Mouse (Mus musculus) lung, postnatal 0 days (tissue): ENCODE measurements at regions not wholly inside any gene's neighbourhood (a gene's known extent, or its start where the extent isn't known, plus 50 kb on each side); places are given as distances from the start of the nearest gene placed in this dataset.
A peak's percentile ranks its signal among the peaks of the same experiment; 100 is the strongest.

Source experiments
- ATAC-seq: fragments of 200-750 bp; cut with Nextera tagmentation; 2 replicates; pipeline ENCODE4 v1.8.0; 2017; ENCODE audit warnings: moderate library complexity
- DNase-seq: peaks from one replicate; pipeline ENCODE4 v3.0.0-alpha.2; 2016; ENCODE audit warnings: low spot score
- H3K27ac ChIP-seq: fragments of 300-500 bp; sonication (generic); 2 replicates; pipeline ENCODE4 v1.5.1; 2014; ENCODE audit warnings: antibody characterized with exemption, mild to moderate bottlenecking, low read length, mixed read lengths
- H3K27me3 ChIP-seq: fragments of 300-500 bp; sonication (generic); replicated peaks from 2 replicates; pipeline ENCODE4 v1.6.1; 2014; ENCODE audit warnings: low read length, mixed read lengths; ENCODE audit not compliant: insufficient read depth
- H3K36me3 ChIP-seq: fragments of 300-500 bp; sonication (generic); 2 replicates; pipeline ENCODE4 v1.6.1; 2014; ENCODE audit warnings: low read length, mixed read lengths; ENCODE audit not compliant: insufficient read depth
- H3K4me1 ChIP-seq: fragments of 300-500 bp; sonication (generic); 2 replicates; pipeline ENCODE4 v1.6.1; 2014; ENCODE audit warnings: antibody characterized with exemption, low read depth, low read length, mixed read lengths; ENCODE audit not compliant: insufficient read depth
- H3K4me2 ChIP-seq: fragments of 300-500 bp; sonication (generic); replicated peaks from 2 replicates; pipeline ENCODE4 v1.6.1; 2014; ENCODE audit warnings: low read depth, mild to moderate bottlenecking, low read length, moderate library complexity, mixed read lengths
- H3K4me3 ChIP-seq: fragments of 300-500 bp; sonication (generic); 2 replicates; pipeline ENCODE4 v1.5.1; 2014; ENCODE audit warnings: low read depth, low read length
- H3K9ac ChIP-seq: fragments of 300-500 bp; sonication (generic); replicated peaks from 2 replicates; pipeline ENCODE4 v1.6.1; 2014; ENCODE audit warnings: low read depth, mild to moderate bottlenecking
- H3K9me3 ChIP-seq: fragments of 300-500 bp; sonication (generic); 2 replicates; pipeline ENCODE4 v1.6.1; 2016; ENCODE audit warnings: low read length, mixed read lengths
- CTCF ChIP-seq: IDR thresholded peaks from 2 replicates; pipeline ENCODE4 v1.5.1; 2016; ENCODE audit warnings: antibody characterized with exemption, mild to moderate bottlenecking
- EP300 ChIP-seq: IDR thresholded peaks from 2 replicates; pipeline ENCODE4 v1.6.1; 2016; ENCODE audit warnings: antibody characterized with exemption, mild to moderate bottlenecking, control low read depth
- WGBS: fragments of 180-500 bp; shearing (Covaris S2); extraction: QIAGEN DNeasy Blood & Tissue Kit; methylation state at CpG from one replicate; pipeline ENCODE4 v1.1.7; 2014; 5-methylcytosine and 5-hydroxymethylcytosine counted together

DNA sequence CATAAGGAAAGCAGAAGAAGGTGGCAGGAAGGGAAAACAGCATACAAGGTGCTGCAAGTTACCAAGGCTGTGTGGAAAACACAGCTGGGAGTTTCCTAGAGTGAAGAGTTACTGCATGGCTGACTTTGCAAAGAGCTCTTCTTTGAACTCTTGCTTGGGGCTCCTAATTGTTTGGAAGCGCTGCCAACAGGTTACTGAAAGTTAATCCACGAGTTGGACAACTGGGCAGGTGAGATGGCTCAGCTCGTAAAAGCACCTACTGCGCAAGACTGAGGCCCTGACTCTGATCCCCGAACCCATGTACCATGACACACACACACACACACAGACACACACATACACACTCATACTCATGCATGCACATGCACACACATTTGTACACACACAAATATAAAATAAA, 77.5 kb upstream of the Acsl1 start:
- no peaks in the 10 kb centered on the region for H3K36me3 ChIP-seq
- WGBS: 94% methylated on average over 5 of the region's 5 CpGs
- H3K9me3 ChIP-seq: no peaks in the 10 kb centered on the region
- no peak overlapping the region for H3K27ac ChIP-seq
- TF ChIP-seq EP300 (no peak), CTCF (no peak)
- ATAC-seq (no peak), DNase-seq (no peak)
- no peaks in the 10 kb centered on the region for H3K4me1 ChIP-seq
- H3K4me2 ChIP-seq: no peak overlapping the region
- no peak overlapping the region for H3K4me3 ChIP-seq
- no peaks in the 10 kb centered on the region for H3K27me3 ChIP-seq
- H3K9ac ChIP-seq: no peak overlapping the region

GRCm38 (mm10) chr8:46394750-46395149, 76.1 kb upstream of the Acsl1 start:
- H3K9me3 ChIP-seq: no peaks in the 10 kb centered on the region
- no peak for TF ChIP-seq EP300
- TF ChIP-seq CTCF: no peak
- no peaks in the 10 kb centered on the region for H3K27me3 ChIP-seq
- ATAC-seq (no peak), DNase-seq (no peak)
- no peak overlapping the region for H3K4me2 ChIP-seq
- H3K4me1 ChIP-seq: no peaks in the 10 kb centered on the region
- no peak overlapping the region for H3K4me3 ChIP-seq
- WGBS: 62% methylated on average over 5 of the region's 5 CpGs
- H3K36me3 ChIP-seq: no peaks in the 10 kb centered on the region
- H3K9ac ChIP-seq: no peak overlapping the region
- H3K27ac ChIP-seq: no peak overlapping the region

GRCm38 (mm10) chr8:46395348-46395747, 75.5 kb upstream of the Acsl1 start:
- H3K4me2 ChIP-seq: no peak overlapping the region
- no peak overlapping the region for H3K27ac ChIP-seq
- no peaks in the 10 kb centered on the region for H3K4me1 ChIP-seq
- WGBS: 83% methylated on average over 1 of the region's 1 CpGs
- H3K9me3 ChIP-seq: no peaks in the 10 kb centered on the region
- TF ChIP-seq CTCF (no peak), EP300 (no peak)
- no peaks in the 10 kb centered on the region for H3K27me3 ChIP-seq
- ATAC-seq (no peak), DNase-seq (peak; percentile 17)
- H3K36me3 ChIP-seq: no peaks in the 10 kb centered on the region
- no peak overlapping the region for H3K9ac ChIP-seq
- H3K4me3 ChIP-seq: no peak overlapping the region

GRCm38 (mm10) chr8:46397081-46397480, 73.8 kb upstream of the Acsl1 start:
- H3K27ac ChIP-seq: no peak overlapping the region
- H3K27me3 ChIP-seq: no peaks in the 10 kb centered on the region
- H3K9ac ChIP-seq: no peak overlapping the region
- DNase-seq: no peak
- H3K36me3 ChIP-seq: no peaks in the 10 kb centered on the region
- no peaks in the 10 kb centered on the region for H3K9me3 ChIP-seq
- TF ChIP-seq CTCF: no peak
- TF ChIP-seq EP300: no peak
- 21% methylated on average over 2 of the region's 2 CpGs for WGBS
- H3K4me2 ChIP-seq: no peak overlapping the region
- H3K4me3 ChIP-seq: no peak overlapping the region
- H3K4me1 ChIP-seq: no peaks in the 10 kb centered on the region
- ATAC-seq: no peak

DNA sequence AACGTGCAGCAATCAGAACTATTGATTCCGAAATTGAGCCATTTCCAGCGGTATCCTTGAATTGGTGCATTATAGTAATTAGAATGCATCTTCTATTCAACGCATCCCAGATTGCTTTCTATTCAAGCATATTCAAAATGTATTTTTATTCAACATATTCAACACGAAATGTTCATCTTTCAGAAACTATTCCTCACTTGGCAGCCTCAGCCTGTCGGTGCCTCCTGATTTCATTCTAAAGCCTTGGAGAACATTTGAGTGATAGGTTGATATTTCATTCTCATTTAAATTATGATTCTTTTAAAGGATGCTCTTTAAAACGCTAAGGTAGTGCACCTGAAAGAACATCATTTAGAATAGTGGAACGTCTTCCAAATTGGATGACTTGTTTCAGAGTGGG, 73.1 kb upstream of the Acsl1 start:
- DNase-seq (no peak), ATAC-seq (no peak)
- no peak overlapping the region for H3K4me3 ChIP-seq
- no peaks in the 10 kb centered on the region for H3K36me3 ChIP-seq
- no peaks in the 10 kb centered on the region for H3K9me3 ChIP-seq
- H3K4me2 ChIP-seq: no peak overlapping the region
- no peak overlapping the region for H3K27ac ChIP-seq
- H3K27me3 ChIP-seq: no peaks in the 10 kb centered on the region
- WGBS: 70% methylated on average over 8 of the region's 8 CpGs
- no peak for TF ChIP-seq CTCF
- no peak for TF ChIP-seq EP300
- no peak overlapping the region for H3K9ac ChIP-seq
- no peaks in the 10 kb centered on the region for H3K4me1 ChIP-seq

DNA sequence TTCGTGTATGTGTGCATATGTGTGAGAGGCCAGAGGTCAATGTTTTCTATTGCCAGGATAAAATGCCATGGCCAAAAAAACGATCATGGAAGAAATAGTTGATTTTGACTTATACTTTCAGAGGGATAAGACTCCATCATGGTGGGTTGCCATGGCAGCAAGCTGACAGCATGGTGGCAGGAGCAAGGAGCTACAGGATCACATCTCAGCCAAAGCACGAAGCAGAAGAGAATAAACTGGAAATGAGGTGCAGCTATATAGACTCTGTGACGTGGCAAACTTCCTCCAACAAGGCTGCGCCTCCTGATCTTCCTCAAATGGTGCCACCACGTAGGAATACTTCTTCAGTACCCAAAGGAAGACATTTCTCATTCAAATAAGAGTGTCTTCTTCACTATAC, 70.2 kb upstream of the Acsl1 start:
- Histone ChIP-seq H3K4me1 (no peaks in the 10 kb centered on the region), H3K27me3 (no peaks in the 10 kb centered on the region), H3K27ac (no peak overlapping the region), H3K4me2 (no peak overlapping the region), H3K9ac (no peak overlapping the region), H3K4me3 (no peak overlapping the region), H3K9me3 (no peaks in the 10 kb centered on the region), H3K36me3 (no peaks in the 10 kb centered on the region)
- WGBS: 70% methylated on average over 6 of the region's 6 CpGs
- TF ChIP-seq EP300: no peak
- TF ChIP-seq CTCF: no peak
- ATAC-seq (no peak), DNase-seq (no peak)

- Histone ChIP-seq H3K27me3 (no peaks in the 10 kb centered on the region), H3K9ac (no peak overlapping the region), H3K36me3 (no peaks in the 10 kb centered on the region), H3K27ac (no peak overlapping the region), H3K4me1 (no peaks in the 10 kb centered on the region), H3K4me2 (no peak overlapping the region), H3K4me3 (no peak overlapping the region), H3K9me3 (no peaks in the 10 kb centered on the region)
- DNase-seq (no peak), ATAC-seq (no peak)
- TF ChIP-seq CTCF (no peak), EP300 (no peak)
- 82% methylated on average over 5 of the region's 5 CpGs for WGBS
Measured at GRCm38 (mm10) chr8:46403877-46404560, 66.8 kb upstream of the Acsl1 start.
